Mouse (Mus musculus): ENCODE results near the gene Trim61.
"Not testable (repeated sequence)": the region's sequence is repeated elsewhere in the genome, so short reads cannot be mapped to it uniquely, and the experiment has no call there.

GRCm38 (mm10) chr8:65007616-65008015 lies 10.7 kb downstream of the Trim61 start:
- not testable (repeated sequence) for TF ChIP-seq CTCF (IDR thresholded peaks at IDR 0.05; ENCODE audit: low read depth, low read length); POLR2A (IDR thresholded peaks at IDR 0.05; ENCODE audit: insufficient read depth, low read length)

Measured in ES-Bruce4 (cell line).